Mouse (Mus musculus): ENCODE results near the gene Doc2g. TPM values are rescaled to one million over a fixed set of nuclear protein-coding genes. Genes with fewer than 3 reads are reported as not detected.
"Not testable (repeated sequence)": the region's sequence is repeated elsewhere in the genome, so short reads cannot be mapped to it uniquely, and the experiment has no call there.

Gene Doc2g
- polyA plus RNA-seq, 2 experiments from 2014 or later, result 0.45 to 1.5 TPM

DNA sequence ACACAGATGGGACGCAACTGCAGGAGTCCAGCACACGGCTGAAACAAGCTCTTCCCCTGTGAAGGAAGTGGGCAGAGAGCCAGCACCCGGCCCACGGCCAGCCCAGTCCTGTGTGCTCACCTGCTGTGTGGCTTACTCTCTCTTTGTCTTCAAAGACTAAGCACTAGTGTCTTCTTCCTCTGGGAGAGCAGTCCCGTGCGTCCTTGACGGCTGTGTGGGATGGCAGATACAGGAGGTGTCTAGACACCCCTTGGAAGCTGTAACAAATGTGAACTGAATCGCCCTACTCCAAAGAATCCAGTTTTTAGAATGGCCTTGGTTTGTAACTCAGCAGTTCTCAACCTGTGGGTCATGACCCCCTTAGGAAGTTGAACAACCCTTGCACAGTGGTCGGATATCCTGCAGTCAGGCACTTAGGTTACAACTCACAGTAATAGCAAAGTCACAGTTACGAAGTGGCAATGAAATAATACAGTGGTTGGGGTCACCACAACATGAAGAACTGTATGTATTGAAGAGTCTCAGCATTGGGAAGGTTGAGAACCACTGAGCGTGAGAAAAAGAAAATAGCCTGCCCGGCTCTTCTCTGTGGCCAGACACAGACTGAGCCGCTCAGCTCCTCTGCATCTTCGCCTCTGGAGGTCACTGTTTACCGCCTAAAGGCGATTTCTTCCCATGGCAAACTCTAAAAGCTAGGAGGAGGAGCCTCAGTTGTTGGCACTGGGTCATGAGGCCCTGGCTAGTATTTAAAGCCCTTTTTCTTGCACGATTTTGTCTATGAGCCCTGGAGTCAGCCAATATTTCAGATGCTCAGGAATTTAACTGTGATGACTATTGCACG, 15.8 kb downstream of the Doc2g start:
- no peak for ATAC-seq

DNA sequence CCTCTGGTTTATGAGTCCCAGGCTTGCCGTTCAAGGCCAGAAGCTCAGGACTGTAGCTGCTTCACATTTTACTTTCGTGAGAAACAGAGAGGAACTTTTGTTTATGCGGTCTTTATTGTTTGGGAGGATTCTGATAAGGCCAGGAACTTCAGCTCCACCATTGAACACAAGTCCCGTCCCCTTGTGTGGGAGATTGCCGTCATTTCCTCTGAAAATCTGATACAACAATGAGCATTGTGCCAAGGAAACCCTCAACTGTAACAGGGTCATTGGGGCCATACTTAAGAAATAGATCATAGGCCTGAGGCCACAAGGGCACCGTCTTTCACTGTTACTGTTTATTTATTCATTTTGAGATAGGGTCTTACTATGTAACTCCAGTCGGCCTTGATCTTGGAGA, 20.1 kb downstream of the Doc2g start:
- ATAC-seq, result no peak

DNA sequence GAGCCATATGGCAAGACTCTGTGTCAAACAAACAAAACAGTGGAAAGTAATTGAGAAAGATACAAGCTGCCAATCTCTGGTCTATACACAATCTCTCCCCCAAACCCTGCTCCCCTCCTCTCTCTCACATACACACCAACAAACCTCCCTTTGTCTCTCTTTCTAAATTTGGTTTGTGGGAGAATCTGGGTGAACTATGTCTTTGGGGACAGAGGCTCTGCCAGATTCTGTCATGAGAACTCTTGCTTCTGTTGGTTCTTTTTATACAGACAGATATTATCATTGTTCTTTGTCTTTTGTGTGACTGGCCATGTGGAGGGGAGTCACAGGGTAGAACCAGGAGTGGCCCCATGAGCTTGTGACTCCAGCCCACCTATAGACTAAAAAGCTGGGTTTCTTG, 24.5 kb downstream of the Doc2g start:
- ATAC-seq, result no peak

DNA sequence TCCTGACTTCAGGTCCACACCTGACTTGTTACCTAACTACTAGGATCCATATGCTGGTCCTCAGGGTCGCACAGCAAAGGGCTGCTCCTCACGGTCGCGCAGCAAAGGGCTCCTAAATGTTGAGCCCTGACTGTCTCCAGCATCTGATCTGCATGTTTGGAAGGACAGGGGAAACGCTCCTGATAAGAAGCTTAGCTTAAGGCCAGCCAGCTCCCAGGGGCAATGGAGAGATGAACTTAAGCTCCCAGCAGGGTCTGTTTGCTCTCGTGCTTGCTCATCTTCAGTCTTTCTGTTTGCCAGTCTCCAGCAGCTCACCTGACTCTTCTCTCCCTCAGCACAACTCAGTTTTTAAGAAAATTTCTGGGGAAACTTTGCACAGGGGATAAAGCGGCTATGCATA, 29.6 kb downstream of the Doc2g start:
- no peak for ATAC-seq

DNA sequence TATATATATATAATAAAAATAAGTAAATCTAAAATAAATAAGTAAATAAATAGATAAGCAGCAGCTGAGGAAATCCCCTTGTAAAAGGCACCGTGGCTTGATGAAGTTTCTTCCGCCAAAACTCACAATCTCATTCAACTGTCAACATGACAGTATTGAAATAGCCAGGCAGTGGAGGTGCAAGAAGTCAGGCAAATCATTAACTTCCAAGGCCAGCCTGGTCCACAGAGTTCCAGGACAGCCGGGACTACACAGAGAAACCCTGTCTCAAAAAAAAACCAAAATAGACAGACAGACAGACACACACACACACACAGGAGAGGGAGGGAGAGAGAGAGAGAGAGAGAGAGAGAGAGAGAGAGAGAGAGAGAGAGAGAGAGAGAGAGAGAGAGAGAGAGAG, 30.2 kb downstream of the Doc2g start:
- no peak for ATAC-seq

DNA sequence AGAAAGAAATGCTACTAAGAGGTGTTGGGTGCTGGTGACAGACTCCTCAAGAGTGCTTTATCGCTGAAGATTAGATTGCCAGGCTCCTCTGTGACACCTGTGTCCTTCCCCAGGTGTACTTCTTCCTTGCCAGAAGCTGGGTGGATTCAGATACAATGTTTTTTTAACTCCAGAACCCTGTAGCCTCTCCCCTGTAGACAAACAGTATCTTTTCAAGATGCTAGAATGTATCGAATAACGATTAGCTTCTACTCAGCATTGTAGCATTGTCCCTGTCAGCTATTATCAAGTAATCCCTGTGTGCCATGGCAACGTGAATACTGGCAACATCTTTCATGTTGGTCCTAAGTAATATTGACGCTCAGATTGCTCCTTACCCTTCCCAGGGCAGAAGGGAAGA, 30.6 kb downstream of the Doc2g start:
- no peak for ATAC-seq

DNA sequence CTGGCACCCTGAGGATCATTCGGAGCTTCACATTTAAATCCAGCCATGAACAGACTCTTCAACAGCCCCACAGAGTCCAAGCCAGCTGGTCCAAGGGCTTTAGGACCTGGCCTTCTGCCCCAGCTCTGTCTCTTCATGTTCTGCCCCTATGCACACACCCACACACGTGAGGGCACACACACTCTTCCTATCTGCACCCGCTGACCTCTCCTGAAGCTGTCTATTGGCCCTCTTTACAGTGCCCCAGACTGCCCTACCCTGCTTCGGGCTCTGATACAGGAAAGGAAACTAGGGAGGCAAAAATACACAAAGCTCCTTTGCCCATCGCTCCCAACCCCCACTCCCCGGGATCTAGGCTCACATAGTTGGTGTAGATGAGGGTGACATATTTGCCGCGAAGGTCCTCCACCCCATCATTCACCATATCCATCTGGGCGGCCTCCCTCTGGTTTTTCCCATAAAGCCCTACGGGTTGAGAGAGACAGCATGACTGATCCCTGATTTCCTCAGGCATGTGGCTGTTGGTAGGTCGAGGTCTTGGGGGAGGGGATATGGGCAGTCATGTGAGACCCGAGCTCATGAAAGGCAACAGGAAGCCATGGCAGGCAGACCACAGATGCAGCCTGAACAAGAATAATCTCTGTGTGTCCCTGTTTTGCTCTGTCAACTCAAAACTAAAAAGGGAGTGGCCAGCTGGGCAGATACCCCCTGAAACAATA, 33.4 kb downstream of the Doc2g start:
- ATAC-seq, result no peak

DNA sequence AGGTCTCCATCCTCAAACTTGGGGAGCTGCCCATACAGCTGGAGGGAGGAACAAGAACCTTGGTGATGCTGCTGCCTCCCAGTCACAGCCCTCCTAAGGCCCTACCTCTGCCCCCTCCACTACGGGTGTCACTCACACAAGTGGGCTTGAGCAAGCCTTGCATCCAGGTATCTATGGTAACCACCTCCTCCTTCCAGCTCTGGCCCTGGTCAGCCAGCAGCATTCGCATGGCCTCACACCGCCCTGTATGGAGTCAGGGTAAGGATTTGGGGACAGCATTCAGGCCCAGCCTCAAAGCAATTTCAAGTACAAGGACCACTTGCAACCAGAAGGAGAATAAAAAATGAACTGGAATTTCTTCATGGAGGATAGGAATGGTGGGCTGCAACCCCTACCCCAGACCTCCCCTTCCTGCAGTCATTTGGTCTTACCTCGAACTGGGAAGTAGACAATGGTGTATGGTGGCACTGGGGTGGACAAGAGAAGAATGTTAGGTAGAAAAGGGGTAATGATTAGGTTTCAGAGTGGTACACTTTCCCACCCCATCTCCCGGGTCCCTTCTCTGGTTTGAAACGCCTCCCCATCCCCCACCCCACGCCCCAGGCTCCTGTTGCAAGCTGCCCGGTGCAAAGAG, 34.2 kb downstream of the Doc2g start:
- ATAC-seq, result not testable (repeated sequence)

DNA sequence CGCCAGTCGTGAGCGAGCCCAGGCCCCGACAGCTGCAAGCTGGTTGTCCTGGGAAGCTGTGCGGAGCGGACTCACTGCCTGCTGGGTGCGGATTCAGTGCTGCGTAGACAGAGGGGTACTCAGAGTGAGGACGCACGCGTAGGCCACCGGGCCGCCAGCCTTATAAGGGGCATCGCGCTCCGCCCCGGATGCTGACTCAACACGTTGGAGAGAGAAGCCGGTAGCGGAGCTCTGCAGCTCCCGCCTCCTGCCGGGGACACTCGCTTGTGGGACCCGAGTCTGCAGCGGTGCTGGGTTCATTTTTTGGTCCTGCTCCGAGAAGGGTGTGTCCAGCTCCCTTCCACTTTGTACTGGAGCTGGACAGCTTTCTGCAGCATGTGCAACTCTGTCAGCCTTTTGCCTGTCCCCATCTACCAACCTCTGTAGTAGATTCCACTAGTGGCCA, 34.7 kb downstream of the Doc2g start, which contains the start of gene Gstp1:
Gene Gstp1 (minus strand): TSS at position 198 of the 445 bp plus-strand sequence.
- ATAC-seq, result peak; percentile 93

DNA sequence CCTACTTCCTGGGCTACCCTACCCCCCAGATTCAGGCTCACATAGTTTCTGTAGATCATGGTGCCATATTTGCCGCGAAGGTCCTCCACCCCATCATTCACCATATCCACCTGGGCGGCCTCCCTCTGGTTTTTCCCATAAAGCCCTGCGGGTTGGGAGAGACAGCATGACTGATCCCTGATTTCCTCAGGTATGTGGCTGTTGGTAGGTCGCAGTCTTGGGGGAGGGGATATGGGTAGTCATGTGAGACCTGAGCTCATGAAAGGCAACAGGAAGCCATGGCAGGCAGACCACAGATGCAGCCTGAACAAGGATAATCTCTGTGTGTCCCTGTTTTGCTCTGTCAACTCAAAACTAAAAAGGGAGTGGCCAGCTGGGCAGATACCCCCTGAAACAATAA, 37.8 kb downstream of the Doc2g start:
- ATAC-seq, result not testable (repeated sequence)

DNA sequence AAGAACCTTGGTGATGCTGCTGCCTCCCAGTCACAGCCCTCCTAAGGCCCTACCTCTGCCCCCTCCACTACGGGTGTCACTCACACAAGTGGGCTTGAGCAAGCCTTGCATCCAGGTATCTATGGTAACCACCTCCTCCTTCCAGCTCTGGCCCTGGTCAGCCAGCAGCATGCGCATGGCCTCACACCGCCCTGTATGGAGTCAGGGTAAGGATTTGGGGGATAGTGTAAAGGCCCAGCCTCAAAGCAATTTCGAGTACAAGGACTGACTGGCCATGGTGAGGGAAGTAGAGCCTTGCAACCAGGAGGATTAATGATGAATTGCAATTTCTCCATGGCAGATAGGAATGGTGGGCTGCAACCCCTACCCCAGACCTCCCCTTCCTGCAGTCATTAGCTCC, 38.4 kb downstream of the Doc2g start:
- not testable (repeated sequence) for ATAC-seq

DNA sequence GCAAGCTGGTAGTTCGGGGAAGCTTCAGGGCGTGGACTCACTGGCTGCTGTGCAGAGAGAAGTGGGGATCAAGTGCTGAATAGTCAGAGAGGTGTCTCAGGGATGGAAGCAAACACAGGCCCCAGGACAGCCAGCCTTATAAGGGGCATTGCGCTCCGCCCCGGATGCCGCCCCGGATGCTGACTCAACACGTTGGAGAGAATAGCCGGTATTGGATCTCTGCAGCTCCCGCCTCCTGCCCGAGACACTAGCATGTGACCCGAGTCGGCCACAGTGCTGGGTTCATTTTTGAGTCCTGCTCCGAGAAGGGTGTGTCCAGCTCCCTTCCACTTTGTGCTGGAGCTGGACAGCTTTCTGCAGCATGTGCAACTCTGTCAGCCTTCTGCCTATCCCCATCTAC, 39.0 kb downstream of the Doc2g start:
- ATAC-seq, result no peak

DNA sequence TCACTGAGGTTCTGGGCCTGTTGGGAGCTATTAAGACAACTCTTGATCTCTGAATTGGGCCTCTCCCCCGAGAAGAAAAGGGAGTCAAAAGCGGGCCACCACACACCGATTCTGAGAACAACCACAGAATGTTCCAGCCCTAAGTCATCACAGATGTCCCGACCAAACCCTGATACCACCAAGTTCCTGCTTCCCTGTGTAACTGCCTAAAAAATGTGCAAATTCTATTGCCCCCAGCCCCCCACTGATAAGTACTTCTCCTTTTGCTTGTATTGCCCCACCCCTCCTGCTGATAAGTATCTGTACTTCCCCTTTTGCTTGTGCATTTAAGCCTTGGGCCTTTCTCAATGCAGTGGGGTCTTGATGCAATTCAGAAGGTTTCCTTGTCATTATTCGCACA, 41.0 kb downstream of the Doc2g start:
- ATAC-seq, result not testable (repeated sequence)

DNA sequence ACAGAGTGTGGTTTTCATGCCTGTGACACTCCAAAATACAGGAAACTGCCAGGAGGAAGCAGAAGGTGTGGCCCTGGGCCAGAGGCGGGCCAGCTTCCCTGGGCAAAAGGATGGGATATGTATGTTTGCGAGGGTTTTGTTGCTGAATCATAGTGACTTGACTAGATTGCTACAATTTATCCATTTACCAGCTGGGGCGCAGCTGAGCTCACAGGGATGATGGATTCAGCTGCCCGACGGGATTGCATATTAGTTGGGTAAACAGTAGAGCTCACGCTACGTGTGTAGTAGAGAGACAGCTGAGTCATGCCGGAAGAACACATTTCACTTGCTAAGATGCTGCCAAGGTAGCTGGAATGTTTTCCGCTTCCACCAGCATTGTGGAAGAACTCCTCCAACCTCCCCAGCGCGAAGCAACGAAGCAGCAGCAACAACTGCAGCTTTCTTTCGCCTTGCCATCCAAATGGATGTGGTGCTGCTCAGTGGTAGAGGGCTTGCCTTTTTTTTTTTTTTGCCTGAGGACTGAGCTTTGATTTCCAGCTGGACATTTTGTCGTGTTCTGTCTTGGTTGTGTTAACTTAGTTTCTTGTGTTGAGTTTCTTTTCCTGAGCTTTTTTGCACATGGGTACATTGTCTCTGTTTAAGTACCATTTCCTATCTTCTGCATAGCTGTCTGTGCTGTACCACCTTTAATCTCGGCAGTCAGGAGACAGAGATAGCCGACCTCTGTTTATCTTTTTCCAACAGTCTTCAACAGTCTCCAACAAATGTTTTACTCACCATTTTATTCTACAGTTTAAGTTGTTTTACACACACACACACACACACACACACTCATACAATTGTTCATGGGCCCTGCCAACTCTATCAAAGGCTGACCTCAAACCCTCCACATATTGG, 43.1 kb downstream of the Doc2g start, which contains the start of gene Gstp2:
Gene Gstp2 (minus strand): TSS at position 58 of the 900 bp plus-strand sequence.
- ATAC-seq, result no peak

DNA sequence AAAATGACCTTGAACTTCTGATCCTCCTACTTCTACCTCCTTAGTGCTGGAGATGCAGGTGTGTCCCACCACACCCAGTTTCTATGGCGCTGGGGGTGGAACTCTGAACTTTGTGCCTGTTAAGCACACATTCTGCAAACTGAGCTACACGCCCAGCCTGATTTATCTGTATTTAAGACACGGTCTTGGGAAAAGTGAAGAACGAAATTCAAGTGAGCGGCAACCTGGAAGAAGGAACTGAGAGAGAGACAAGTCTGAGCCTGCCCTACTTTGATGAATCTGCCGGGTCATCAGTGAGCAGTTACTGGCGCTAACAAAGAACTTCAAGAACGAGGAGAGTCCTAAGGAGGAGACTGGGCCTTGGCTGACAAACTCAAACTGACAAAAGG, 43.7 kb downstream of the Doc2g start:
- ATAC-seq, result no peak

DNA sequence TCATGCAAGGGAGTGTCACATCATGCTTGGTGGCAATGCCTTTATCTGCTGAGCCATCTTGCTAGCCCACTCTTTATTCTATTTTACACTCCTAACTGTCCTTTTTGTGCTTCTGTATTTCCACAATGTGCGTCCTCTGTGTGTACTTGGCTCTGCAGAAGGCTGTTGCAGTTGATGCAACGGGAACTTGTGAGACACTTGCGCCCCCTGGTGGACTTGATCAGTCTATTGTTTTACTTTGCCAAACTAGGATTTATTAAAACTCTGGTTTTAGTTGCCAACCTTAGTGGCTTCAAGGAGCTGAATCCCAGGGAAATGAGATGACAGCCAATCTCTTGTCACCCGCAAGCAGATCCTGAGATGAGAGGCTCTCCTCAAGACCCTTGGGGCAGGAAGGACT, 44.7 kb downstream of the Doc2g start:
- no peak for ATAC-seq

DNA sequence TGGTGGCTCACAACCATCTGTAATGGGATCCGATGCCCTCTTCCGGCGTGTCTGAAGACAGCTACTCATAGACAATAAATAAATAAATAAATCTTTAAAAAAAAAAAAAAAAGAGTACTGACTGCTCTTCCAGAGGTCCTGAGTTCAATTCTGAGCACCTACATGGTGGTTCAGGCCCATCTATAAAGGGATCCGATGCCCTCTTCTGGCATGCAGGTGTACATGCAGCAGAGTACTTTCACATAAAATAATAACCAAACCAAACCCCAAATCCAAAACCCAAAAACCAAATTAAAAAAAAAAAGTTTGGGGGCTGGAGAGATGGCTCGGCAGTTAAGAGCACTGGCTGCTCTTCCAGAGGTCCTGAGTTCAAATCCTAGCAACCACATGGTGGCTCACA, 46.0 kb downstream of the Doc2g start:
- ATAC-seq, result not testable (repeated sequence)

DNA sequence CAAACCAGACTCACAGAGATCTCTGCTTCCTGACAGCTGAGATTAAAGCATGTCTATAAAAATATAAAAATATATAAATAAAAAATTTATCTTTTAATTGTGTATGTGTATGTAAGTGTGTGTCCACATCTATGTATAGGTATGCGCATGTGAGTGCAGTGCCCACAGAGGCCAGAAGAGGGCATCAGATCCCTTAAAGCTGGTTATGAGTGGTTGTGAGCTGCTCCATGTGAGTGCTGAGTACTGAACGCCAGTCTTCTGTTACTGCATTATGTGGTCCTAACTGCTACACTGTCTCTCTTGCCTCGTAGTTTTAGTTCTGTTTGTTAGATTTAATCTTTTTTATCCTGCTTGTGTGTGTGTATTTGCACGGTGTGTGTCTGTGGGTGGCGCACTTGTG, 47.9 kb downstream of the Doc2g start:
- ATAC-seq, result no peak

DNA sequence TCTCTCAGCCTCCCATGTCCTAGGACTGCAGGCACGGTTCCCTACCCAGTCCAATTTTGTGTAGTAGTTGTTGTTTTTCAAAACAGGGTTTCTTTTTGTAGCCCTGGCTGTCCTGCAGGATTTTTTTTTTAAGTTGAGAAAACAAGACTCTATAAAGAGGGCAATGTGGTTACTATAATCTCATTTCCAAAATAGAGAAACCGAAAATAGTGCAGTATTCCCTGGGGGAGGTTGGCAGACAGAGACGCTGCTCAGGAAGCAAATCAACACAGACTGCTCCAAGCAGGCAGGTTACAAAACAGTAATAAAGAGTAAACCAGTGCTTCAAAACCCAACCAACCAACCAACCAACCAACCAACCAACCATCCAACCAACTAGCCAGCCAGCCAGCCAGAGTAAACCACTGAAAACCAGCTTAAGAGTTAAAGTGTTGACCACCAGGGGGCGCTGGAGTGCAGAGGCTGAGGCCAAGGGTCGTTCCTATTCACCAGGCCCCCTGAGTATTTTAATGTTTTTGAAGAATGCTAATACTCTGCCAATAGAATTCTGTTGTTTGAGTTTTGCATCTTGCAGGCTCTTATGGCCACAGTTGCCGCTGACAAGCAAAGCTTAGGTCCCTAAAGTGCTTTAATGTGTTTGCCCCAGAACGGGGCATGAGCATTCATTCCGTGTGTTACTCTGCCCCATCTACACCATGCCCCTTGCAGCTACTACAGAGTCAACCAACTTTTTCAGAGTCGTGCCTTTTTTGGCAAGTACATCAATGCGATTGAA, 48.8 kb downstream of the Doc2g start:
- ATAC-seq, result peak; percentile 55

DNA sequence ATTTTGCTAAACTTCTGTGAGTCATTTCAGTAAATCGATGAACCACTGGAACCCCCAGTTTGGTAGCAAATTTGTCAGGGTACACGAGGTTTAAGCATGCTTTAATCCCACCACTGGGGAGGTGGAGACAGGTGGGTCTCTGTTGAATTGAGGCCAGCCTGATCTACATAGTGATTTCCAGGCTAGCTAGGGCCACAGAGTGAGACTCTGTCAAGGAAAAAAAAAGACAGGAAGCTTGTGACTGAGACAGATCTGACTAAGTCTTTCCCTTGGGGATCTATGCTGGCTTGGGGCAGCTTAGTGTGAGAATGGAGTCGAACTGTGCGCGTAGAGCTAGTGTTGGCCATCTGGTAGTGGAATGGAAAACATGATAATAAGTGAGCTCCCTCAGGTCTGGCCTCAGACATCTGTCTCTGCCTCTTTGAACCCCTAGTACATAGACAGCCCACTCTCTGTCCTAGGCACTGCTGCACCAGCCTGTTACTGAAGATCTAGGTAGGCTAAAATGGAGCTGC, 49.5 kb downstream of the Doc2g start:
- ATAC-seq, result peak; percentile 63

DNA sequence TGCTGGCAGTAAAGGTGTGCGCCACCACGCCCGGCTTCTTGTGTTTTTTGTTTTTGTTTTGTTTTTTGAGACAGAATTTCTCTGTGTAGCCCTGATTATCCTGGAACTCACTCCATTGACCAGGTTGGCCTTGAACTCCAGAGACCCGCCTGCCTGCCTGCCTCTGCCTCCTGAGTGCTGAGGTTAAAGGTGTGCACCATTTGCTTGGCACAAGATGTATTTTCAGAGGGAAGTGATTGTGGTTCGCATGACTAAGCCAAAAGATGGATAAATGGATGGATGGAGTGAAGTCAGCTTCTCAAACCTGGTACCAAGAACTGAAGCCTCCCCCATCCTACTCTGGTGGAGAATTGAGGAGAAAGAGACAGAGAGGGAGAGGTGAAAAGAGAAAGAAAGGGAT, 51.5 kb downstream of the Doc2g start:
- ATAC-seq, result no peak
